Mouse (Mus musculus): Measurements from ENCODE around the gene Trim2. TPM values are rescaled to one million over a fixed set of nuclear protein-coding genes. Genes with fewer than 3 reads are reported as not detected.

Gene Trim2
- polyA plus RNA-seq, 2 experiments from 2014 or later = 1.2 to 2.3 TPM

DNA sequence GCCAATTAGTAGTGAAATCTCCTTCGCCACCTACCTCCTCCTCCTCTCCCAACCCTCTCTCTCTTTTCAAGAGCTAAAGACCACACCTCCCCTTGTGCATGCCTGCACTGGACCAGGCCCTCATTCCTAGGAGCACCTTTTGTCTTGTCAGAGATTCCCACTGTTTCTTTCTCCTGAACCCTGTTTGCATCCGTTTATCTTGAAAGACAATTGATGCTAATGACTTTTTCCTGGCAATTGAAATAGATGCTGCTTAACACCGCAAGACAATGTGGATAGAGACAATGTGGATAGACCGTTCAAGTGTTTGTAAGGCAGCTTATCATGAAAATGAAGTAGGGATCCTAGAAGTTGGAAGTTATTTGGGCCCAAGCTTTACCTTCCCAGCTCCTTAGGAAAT, 125.0 kb downstream of the Trim2 start:
- no peak for ATAC-seq

GRCm38 (mm10) chr3:84181102-84181501, 125.6 kb downstream of the Trim2 start:
- ATAC-seq = no peak

- ATAC-seq = no peak
These were observed 126.4 kb downstream of the Trim2 start for GRCm38 (mm10) chr3:84180304-84180703.

GRCm38 (mm10) chr3:84177834-84178233, 128.8 kb downstream of the Trim2 start:
- ATAC-seq = no peak

DNA sequence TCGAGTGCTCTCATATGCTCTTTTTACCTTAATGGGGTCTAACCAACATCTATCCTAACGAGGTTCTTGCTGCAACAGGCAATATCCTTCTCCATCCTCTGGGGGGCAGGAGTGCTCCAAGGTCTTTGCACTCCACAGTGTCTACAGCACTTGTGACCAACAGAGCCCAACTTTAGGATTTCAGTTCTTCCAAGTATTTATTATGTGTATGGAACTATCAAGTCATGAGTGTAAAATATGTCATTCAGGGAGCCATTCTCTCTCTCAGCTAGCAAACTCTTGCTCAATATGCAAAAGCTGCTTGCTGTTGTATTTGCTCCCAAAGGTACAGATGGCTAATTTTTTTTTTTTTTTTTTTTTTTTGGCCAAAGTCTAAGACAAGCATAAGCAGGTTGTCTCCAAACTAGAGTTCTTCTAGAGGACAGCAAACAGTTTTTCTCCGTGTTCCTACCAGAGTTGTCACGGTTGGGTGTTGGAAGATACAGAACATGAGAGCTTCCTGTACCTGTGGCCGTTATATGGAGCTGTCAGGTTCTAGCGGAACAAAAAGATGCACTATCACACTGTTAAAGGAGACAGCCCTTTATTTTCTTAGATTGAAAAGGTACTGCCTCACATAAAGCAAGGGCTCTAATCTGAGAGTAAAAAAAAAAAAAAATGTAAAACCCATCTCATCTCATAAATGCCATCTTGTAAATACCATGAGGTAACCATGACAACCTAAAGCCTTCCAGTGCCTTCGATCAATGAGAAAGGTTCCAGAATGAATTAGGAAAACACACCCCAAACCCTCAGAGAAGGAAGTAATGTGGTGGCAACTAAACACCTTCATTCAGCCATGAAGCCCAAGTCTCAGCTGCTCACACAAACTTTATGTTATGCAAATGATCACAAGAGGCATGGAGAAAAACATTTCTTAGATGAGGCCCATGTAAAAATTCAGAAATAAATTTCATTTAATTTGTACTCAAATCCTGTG, 131.1 kb downstream of the Trim2 start:
- ATAC-seq = peak; percentile 81

GRCm38 (mm10) chr3:84173581-84174154, 133.0 kb downstream of the Trim2 start, which contains the start of gene Gm6525:
Gm6525 (plus strand) TSS chr3:84174104.
- no peak for ATAC-seq

DNA sequence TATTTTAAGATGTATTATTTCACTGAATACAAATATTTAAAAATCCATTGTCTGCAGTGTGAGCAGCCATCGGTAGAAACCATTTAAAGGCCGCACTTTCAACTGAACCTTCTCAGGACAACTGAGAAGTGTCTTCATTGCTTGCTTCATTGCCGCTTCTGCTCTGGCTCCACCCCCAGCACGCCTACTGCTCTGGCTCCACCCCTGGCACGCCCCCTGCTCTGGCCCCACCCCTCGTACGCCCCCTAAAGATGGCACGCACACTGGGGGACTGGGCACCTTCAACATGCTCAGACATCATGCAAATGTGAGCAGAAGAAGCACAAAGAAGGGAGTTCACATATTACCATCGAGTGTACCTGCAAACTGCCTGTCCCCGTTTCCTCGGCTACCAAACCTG, 134.3 kb downstream of the Trim2 start:
- no peak for ATAC-seq

- no peak for ATAC-seq
These were observed 137.2 kb downstream of the Trim2 start for GRCm38 (mm10) chr3:84169393-84170005.

GRCm38 (mm10) chr3:84168943-84169342, 137.7 kb downstream of the Trim2 start:
- ATAC-seq = no peak

DNA sequence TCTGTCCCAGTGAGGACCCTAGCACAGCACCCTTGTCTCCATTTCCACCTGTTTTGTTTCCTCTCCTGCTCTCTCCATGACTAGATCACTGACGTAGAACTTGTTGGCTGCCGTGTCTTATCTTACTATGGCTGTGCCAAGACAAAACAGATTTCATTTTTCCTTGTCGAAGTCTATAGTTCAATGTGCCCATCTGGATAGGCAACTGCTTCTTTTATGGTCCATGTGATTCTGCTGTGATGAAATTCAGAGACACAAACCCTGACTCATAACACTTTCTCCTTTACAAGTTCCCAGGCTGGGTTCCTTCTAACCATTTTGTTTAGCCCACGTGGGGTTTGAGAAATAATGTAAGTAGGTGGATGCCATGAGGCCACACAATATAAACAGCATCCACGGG, 140.6 kb downstream of the Trim2 start:
- no peak for ATAC-seq

DNA sequence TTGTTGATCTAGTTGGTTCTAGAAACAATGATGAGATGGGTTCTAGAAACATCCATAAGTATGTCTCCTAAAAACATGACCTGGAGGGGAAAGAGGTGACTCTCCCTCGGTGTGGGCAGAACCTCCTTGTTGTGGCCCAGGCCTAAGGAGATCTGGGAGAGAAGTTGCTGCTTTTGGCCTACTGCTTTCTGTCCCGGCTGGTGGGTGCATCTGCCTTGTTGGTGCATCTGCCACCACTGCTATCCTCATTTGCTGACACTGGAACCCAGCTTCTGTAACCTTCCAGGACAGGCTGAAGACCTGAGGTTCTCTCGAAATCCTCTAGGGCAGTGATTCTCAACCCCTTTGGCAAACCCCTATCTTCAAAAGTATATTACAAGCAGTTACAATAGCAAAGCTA, 141.3 kb downstream of the Trim2 start:
- ATAC-seq = no peak

- ATAC-seq = no peak
These were observed 148.9 kb downstream of the Trim2 start for GRCm38 (mm10) chr3:84157559-84158350.

DNA sequence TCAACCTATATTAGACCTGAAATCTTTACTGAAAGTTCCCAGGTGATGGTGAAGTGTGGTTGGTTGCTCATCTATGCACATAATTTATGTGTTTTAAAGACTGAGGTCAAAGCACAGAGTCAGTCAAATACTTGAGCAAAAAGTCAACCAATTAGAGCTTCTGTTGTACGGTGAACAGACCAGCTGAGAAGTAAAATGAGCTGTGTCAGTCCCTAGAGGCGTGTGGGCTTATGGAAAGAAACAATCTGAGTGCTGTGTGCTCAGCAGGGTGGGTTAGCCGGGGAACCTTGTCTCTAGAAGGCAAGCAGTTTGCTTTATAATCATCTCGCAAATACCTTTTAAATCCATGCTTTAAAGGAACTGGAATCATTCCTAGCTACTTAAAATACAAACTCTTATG, 149.7 kb downstream of the Trim2 start:
- ATAC-seq = no peak

- ATAC-seq = no peak
These were observed 150.6 kb downstream of the Trim2 start for GRCm38 (mm10) chr3:84156105-84156504.

DNA sequence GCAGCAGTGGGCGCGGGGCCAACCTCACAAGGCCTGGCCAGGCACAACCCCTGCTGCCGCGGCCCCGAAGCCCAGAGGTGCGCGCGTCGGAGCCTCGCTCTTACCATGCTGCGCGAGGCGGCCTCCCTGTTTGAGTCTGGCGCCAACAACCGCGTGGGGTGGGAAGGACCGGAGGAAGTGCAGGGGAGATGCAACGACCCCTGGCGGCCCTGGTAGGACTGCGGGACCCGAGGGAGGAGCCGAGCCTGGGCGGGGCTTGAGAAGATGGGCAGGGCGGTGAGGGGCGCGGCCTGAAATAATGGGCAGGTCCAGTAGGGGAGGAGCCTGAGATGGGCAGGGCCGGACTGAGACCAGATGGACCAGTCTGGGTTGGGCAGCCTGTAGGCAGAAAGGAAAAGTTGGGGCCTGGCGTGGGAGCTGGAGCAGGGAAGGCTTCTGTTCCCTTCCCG, 151.1 kb downstream of the Trim2 start, which contains the start of gene Mnd1:
Mnd1 (minus strand) TSS at position 229 of the 449 bp plus-strand sequence.
- ATAC-seq = peak; percentile 99

- no peak for ATAC-seq
These were observed 151.5 kb downstream of the Trim2 start for GRCm38 (mm10) chr3:84155146-84155545.

GRCm38 (mm10) chr3:84154721-84155141, 151.9 kb downstream of the Trim2 start:
- no peak for ATAC-seq

GRCm38 (mm10) chr3:84149831-84150230, 156.8 kb downstream of the Trim2 start:
- no peak for ATAC-seq

- no peak for ATAC-seq
These were observed 165.7 kb downstream of the Trim2 start for GRCm38 (mm10) chr3:84140947-84141346.

GRCm38 (mm10) chr3:84136509-84136908, 170.2 kb downstream of the Trim2 start:
- ATAC-seq = no peak

- ATAC-seq = no peak
These were observed 170.7 kb downstream of the Trim2 start for GRCm38 (mm10) chr3:84135933-84136332.

DNA sequence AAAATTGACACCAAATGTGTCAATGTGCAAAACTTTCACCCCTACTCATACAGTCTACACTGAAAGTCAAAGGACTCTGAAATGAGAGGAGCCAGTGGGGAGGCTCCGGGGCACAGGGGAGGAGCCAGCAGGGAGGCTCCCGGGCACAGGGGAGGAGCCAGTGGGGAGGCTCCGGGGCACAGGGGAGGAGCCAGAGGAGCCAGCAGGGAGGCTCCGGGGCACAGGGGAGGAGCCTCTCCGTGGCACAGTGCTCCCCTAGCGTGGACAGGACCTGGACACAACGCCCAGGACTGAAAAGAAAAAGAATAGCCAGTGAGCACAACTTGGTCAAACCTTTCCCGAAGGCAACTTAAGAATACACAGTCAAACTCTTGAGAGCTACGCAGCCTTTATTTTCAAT, 171.3 kb downstream of the Trim2 start:
- ATAC-seq = no peak

All from activated CD4-positive, CD25-positive, alpha-beta regulatory T cell, adult 4 months (primary cell).